Mouse (Mus musculus): Measurements from ENCODE around the gene Tfg. TPM values are rescaled to one million over a fixed set of nuclear protein-coding genes. Genes with fewer than 3 reads are reported as not detected.

The Tfg gene
- polyA plus RNA-seq, 1 experiment = 77.2 TPM

- Histone ChIP-seq H3K4me3 (ENCODE audit: control insufficient read depth, low read depth, low read length) (no peak overlapping the region), H3K4me1 (ENCODE audit: control insufficient read depth, insufficient read depth, low read length) (no peaks in the 10 kb centered on the region), H3K27ac (ENCODE audit: control insufficient read depth, insufficient read depth, low read depth, low read length) (no peak overlapping the region), H3K36me3 (ENCODE audit: control insufficient read depth, insufficient read depth, low read length) (no peaks in the 10 kb centered on the region), H3K27me3 (ENCODE audit: control insufficient read depth, insufficient read depth, low read length) (no peaks in the 10 kb centered on the region)
- TF ChIP-seq CTCF (IDR thresholded peaks at IDR 0.05; ENCODE audit: control insufficient read depth, insufficient read depth, insufficient replicate concordance, low read depth, low read length) (no peak), POLR2A (IDR thresholded peaks at IDR 0.05; ENCODE audit: control insufficient read depth, low read depth, low read length) (no peak)
Observed at GRCm38 (mm10) chr16:56710071-56710470, 7.2 kb downstream of the Tfg start.

GRCm38 (mm10) chr16:56705731-56706130 lies 11.5 kb downstream of the Tfg start:
- no peak overlapping the region for H3K27ac ChIP-seq (ENCODE audit: control insufficient read depth, insufficient read depth, low read depth, low read length)
- H3K4me1 ChIP-seq (ENCODE audit: control insufficient read depth, insufficient read depth, low read length) = no peaks in the 10 kb centered on the region
- no peaks in the 10 kb centered on the region for H3K36me3 ChIP-seq (ENCODE audit: control insufficient read depth, insufficient read depth, low read length)
- TF ChIP-seq POLR2A (IDR thresholded peaks at IDR 0.05; ENCODE audit: control insufficient read depth, low read depth, low read length) (no peak), CTCF (IDR thresholded peaks at IDR 0.05; ENCODE audit: control insufficient read depth, insufficient read depth, insufficient replicate concordance, low read depth, low read length) (no peak)
- no peaks in the 10 kb centered on the region for H3K27me3 ChIP-seq (ENCODE audit: control insufficient read depth, insufficient read depth, low read length)
- no peak overlapping the region for H3K4me3 ChIP-seq (ENCODE audit: control insufficient read depth, low read depth, low read length)

GRCm38 (mm10) chr16:56700898-56701297 lies 16.4 kb downstream of the Tfg start:
- Histone ChIP-seq H3K36me3 (ENCODE audit: control insufficient read depth, insufficient read depth, low read length) (no peaks in the 10 kb centered on the region), H3K27ac (ENCODE audit: control insufficient read depth, insufficient read depth, low read depth, low read length) (no peak overlapping the region), H3K4me3 (ENCODE audit: control insufficient read depth, low read depth, low read length) (no peak overlapping the region), H3K4me1 (ENCODE audit: control insufficient read depth, insufficient read depth, low read length) (no peaks in the 10 kb centered on the region), H3K27me3 (ENCODE audit: control insufficient read depth, insufficient read depth, low read length) (no peaks in the 10 kb centered on the region)
- no peak for TF ChIP-seq POLR2A (IDR thresholded peaks at IDR 0.05; ENCODE audit: control insufficient read depth, low read depth, low read length)
- TF ChIP-seq CTCF (IDR thresholded peaks at IDR 0.05; ENCODE audit: control insufficient read depth, insufficient read depth, insufficient replicate concordance, low read depth, low read length) = no peak

- no peak overlapping the region for H3K4me3 ChIP-seq (ENCODE audit: control insufficient read depth, low read depth, low read length)
- TF ChIP-seq POLR2A (IDR thresholded peaks at IDR 0.05; ENCODE audit: control insufficient read depth, low read depth, low read length) (no peak), CTCF (IDR thresholded peaks at IDR 0.05; ENCODE audit: control insufficient read depth, insufficient read depth, insufficient replicate concordance, low read depth, low read length) (no peak)
- no peak overlapping the region for H3K27ac ChIP-seq (ENCODE audit: control insufficient read depth, insufficient read depth, low read depth, low read length)
- H3K36me3 ChIP-seq (ENCODE audit: control insufficient read depth, insufficient read depth, low read length) = peaks cover 1% of the 10 kb centered on the region; the same call in 1 of the 2 replicates
- H3K27me3 ChIP-seq (ENCODE audit: control insufficient read depth, insufficient read depth, low read length) = no peaks in the 10 kb centered on the region
- no peaks in the 10 kb centered on the region for H3K4me1 ChIP-seq (ENCODE audit: control insufficient read depth, insufficient read depth, low read length)
Observed at GRCm38 (mm10) chr16:56696448-56696847, 20.8 kb downstream of the Tfg start.

GRCm38 (mm10) chr16:56690715-56691114 lies 26.5 kb downstream of the Tfg start:
- Histone ChIP-seq H3K4me3 (ENCODE audit: control insufficient read depth, low read depth, low read length) (no peak overlapping the region), H3K27ac (ENCODE audit: control insufficient read depth, insufficient read depth, low read depth, low read length) (no peak overlapping the region), H3K27me3 (ENCODE audit: control insufficient read depth, insufficient read depth, low read length) (no peaks in the 10 kb centered on the region), H3K4me1 (ENCODE audit: control insufficient read depth, insufficient read depth, low read length) (no peaks in the 10 kb centered on the region), H3K36me3 (ENCODE audit: control insufficient read depth, insufficient read depth, low read length) (peaks cover 3% of the 10 kb centered on the region; the same call in 1 of the 2 replicates)
- TF ChIP-seq POLR2A (IDR thresholded peaks at IDR 0.05; ENCODE audit: control insufficient read depth, low read depth, low read length) = no peak
- TF ChIP-seq CTCF (IDR thresholded peaks at IDR 0.05; ENCODE audit: control insufficient read depth, insufficient read depth, insufficient replicate concordance, low read depth, low read length) = no peak

GRCm38 (mm10) chr16:56686747-56687146 lies 30.5 kb downstream of the Tfg start:
- H3K4me1 ChIP-seq (ENCODE audit: control insufficient read depth, insufficient read depth, low read length) = no peaks in the 10 kb centered on the region
- no peak overlapping the region for H3K4me3 ChIP-seq (ENCODE audit: control insufficient read depth, low read depth, low read length)
- no peaks in the 10 kb centered on the region for H3K27me3 ChIP-seq (ENCODE audit: control insufficient read depth, insufficient read depth, low read length)
- H3K27ac ChIP-seq (ENCODE audit: control insufficient read depth, insufficient read depth, low read depth, low read length) = no peak overlapping the region
- peaks cover 2% of the 10 kb centered on the region; the same call in 1 of the 2 replicates for H3K36me3 ChIP-seq (ENCODE audit: control insufficient read depth, insufficient read depth, low read length)
- TF ChIP-seq CTCF (IDR thresholded peaks at IDR 0.05; ENCODE audit: control insufficient read depth, insufficient read depth, insufficient replicate concordance, low read depth, low read length) = no peak
- no peak for TF ChIP-seq POLR2A (IDR thresholded peaks at IDR 0.05; ENCODE audit: control insufficient read depth, low read depth, low read length)

GRCm38 (mm10) chr16:56681010-56681645 lies 36.1 kb downstream of the Tfg start:
- no peaks in the 10 kb centered on the region for H3K27me3 ChIP-seq (ENCODE audit: control insufficient read depth, insufficient read depth, low read length)
- TF ChIP-seq POLR2A (IDR thresholded peaks at IDR 0.05; ENCODE audit: control insufficient read depth, low read depth, low read length) (no peak), CTCF (IDR thresholded peaks at IDR 0.05; ENCODE audit: control insufficient read depth, insufficient read depth, insufficient replicate concordance, low read depth, low read length) (no peak)
- H3K4me3 ChIP-seq (ENCODE audit: control insufficient read depth, low read depth, low read length) = no peak overlapping the region
- H3K27ac ChIP-seq (ENCODE audit: control insufficient read depth, insufficient read depth, low read depth, low read length) = no peak overlapping the region
- H3K4me1 ChIP-seq (ENCODE audit: control insufficient read depth, insufficient read depth, low read length) = no peaks in the 10 kb centered on the region
- no peaks in the 10 kb centered on the region for H3K36me3 ChIP-seq (ENCODE audit: control insufficient read depth, insufficient read depth, low read length)

All from testis, adult 2 months (tissue).